Mouse (Mus musculus) ES-E14 (cell line): ENCODE results near the gene Oxgr1.

Experiments used
- CHD2 ChIP-seq: IDR thresholded peaks from 2 replicates; pipeline ENCODE4 v1.6.1; 2014; ENCODE audit warnings: mild to moderate bottlenecking, low read depth, low read length, inconsistent platforms
- HCFC1 ChIP-seq: IDR thresholded peaks from 2 replicates; pipeline ENCODE4 v1.6.1; 2012; ENCODE audit warnings: low read length, inconsistent platforms, borderline replicate concordance; ENCODE audit not compliant: insufficient read depth
- MAFK ChIP-seq: IDR thresholded peaks from 2 replicates; pipeline ENCODE4 v1.6.1; 2014; ENCODE audit warnings: mild to moderate bottlenecking, low read depth, low read length, inconsistent platforms; ENCODE audit not compliant: insufficient read depth
- ZC3H11A ChIP-seq: IDR thresholded peaks from 2 replicates; pipeline ENCODE4 v1.6.1; 2012; ENCODE audit warnings: low read depth, mild to moderate bottlenecking, inconsistent platforms, low read length, borderline replicate concordance
- ZNF384 ChIP-seq: IDR thresholded peaks from 2 replicates; pipeline ENCODE4 v1.6.1; 2012; ENCODE audit warnings: low read depth, low read length, inconsistent platforms

DNA sequence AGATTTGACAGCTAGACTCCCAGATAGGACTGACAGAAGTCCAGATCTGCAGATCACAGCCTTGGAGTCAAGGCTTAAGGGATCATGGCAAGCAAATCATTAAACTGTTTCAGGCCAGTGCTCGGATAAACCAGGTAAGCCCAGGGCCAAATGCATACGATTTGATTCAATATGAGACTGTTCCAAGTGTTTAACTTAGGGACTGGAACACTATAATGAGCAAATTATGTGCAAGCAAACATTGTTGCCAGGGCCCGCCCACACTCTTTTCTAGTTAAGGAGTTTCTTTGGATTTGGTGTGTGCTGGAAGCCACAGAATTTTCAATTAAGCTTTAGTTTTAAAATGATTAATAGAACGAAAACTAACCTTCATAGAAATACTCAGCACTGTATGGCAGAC lies 39.6 kb downstream of the Oxgr1 start:
- no peak for TF ChIP-seq ZC3H11A
- no peak for TF ChIP-seq ZNF384
- TF ChIP-seq HCFC1: no peak
- no peak for TF ChIP-seq MAFK
- no peak for TF ChIP-seq CHD2
